Mouse (Mus musculus): ENCODE measurements at regions not wholly inside any gene's neighbourhood (a gene's known extent, or its start where the extent isn't known, plus 50 kb on each side); places are given as distances from the start of the nearest gene placed in this dataset.

DNA sequence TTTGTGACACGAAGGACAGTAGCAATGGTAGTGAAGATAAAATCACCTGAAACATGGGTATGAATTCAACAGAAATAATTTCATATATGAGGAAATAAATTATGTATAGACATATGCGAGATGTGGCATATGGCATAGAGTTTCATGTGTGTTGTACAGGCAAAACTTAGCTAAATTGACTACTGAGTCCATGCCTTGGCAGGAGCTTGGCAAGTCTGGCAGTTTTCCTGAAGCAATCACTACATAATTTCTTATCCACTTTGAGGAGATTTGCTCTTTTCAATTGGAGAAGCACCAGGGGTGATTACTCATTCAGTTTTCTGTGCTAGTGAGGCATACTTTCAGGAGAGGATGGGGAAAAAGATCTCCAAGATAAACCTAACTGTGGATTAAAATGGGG is 646.9 kb upstream of the Klhl1 start:
- TF ChIP-seq ZNF384 (IDR thresholded peaks at IDR 0.05; ENCODE audit: low read depth, low read length) (no peak), EP300 (IDR thresholded peaks at IDR 0.05; ENCODE audit: low read depth in 1 of 2, low read length in 2 of 2) (no peak), NELFE (IDR thresholded peaks at IDR 0.05; ENCODE audit: low read depth, low read length) (no peak), JUND (IDR thresholded peaks at IDR 0.05; ENCODE audit: low read depth, low read length) (no peak)

Data from MEL (cell line).